In genomic region chr5:31831587-31831986, GRCm38 (mm10) we compare ENCODE assay signal across 16 mouse cellular contexts.
DNase-seq lines count a peak whose midpoint lies in the region; ATAC-seq and TF ChIP-seq lines count a peak whose summit lies in the region.
"Had no signal": no experiment of that assay in that cellular context is flagged by ENCODE, and none has a peak within 500 bp of the region (broad histone marks: within the 10 kb centered on the region; RNA-seq: fewer than 3 reads in every experiment).

No protein-coding gene starts in this region.

- TF ChIP-seq POLR2A in kidney, adult 2 months (IDR thresholded peaks at IDR 0.05; ENCODE audit: low read depth, low read length), result no peak

- no peak for TF ChIP-seq CTCF in kidney, adult 2 months (conservative IDR thresholded peaks at IDR 0.05; ENCODE audit: insufficient read depth, insufficient read length, low read depth, low read length)

- H3K27ac ChIP-seq in kidney, adult 2 months (ENCODE audit: insufficient read depth, low read depth, low read length), result no peak overlapping the region
- H3K27ac ChIP-seq in forebrain, embryonic 16.5 days (ENCODE audit: low read length), result no peak overlapping the region
- H3K27ac ChIP-seq: embryonic facial prominence, embryonic 12.5 days; limb, embryonic 10.5 days; liver, embryonic 12.5 days had no signal

- H3K4me3 ChIP-seq in kidney, adult 2 months (ENCODE audit: insufficient read depth, low read depth, low read length), result no peak overlapping the region
- H3K4me3 ChIP-seq in forebrain, embryonic 16.5 days (replicated peaks; ENCODE audit: low read length), result no peak overlapping the region
- H3K4me3 ChIP-seq: embryonic facial prominence, embryonic 12.5 days; limb, embryonic 10.5 days; liver, embryonic 12.5 days had no signal

- H3K4me1 ChIP-seq in kidney, adult 2 months (ENCODE audit: control insufficient read depth, insufficient read depth, low read length), result no peaks in the 10 kb centered on the region
- H3K4me1 ChIP-seq in forebrain, embryonic 16.5 days (replicated peaks; ENCODE audit: control insufficient read depth, insufficient read depth, low read length), result no peaks in the 10 kb centered on the region
- H3K4me1 ChIP-seq: embryonic facial prominence, embryonic 12.5 days; limb, embryonic 10.5 days; liver, embryonic 12.5 days had no signal

- peak; percentile 47 for ATAC-seq in megakaryocyte, adult 5-6 weeks (ENCODE audit: poor library complexity, severe bottlenecking)
- ATAC-seq in forebrain, embryonic 16.5 days, result no peak
- ATAC-seq: hindbrain, embryonic 16.5 days; liver, embryonic 12.5 days had no signal

- intact Hi-C loops in gastrocnemius, postnatal 36 days (cut with DNase I), result no loop called here

- H3K36me3 ChIP-seq in kidney, adult 2 months (ENCODE audit: control insufficient read depth, insufficient read depth, low read length), result no peaks in the 10 kb centered on the region
- H3K36me3 ChIP-seq in forebrain, embryonic 16.5 days (ENCODE audit: control insufficient read depth, insufficient read depth), result no peaks in the 10 kb centered on the region
- H3K36me3 ChIP-seq: embryonic facial prominence, embryonic 12.5 days; limb, embryonic 10.5 days; liver, embryonic 12.5 days had no signal

- DNase-seq in kidney, adult 2 months, result peak; percentile 28
- no peak for DNase-seq in kidney, adult 9 months
- DNase-seq in urinary bladder, postnatal 14 days (ENCODE audit: low spot score), result peak; percentile 47
- no peak for DNase-seq in urinary bladder, postnatal 36 days (ENCODE audit: low spot score in 2 of 2)
- no peak for DNase-seq in adrenal gland, postnatal 25 days
- DNase-seq in gastrocnemius, postnatal 36 days, result no peak
- DNase-seq: cerebellum, postnatal 14 days; gastrocnemius, postnatal 14 days; layer of hippocampus, postnatal 36 days had no signal

- H3K9ac ChIP-seq in forebrain, embryonic 16.5 days (replicated peaks; ENCODE audit: low read depth, low read length), result no peak overlapping the region
- H3K9ac ChIP-seq: embryonic facial prominence, embryonic 12.5 days; liver, embryonic 12.5 days had no signal

- H3K9me3 ChIP-seq in forebrain, embryonic 16.5 days (ENCODE audit: control insufficient read depth, low read length), result 0 out of 2 replicates have a peak, but pooled peaks cover 3% of the 10 kb centered on the region
- H3K9me3 ChIP-seq: limb, embryonic 10.5 days had no signal

- WGBS in kidney, adult 2 months, result 25% methylated on average over 1 of the region's 1 CpGs
- WGBS in forebrain, embryonic 16.5 days, result 41% methylated on average over 1 of the region's 1 CpGs

- H3K27me3 ChIP-seq in kidney, adult 2 months (replicated peaks; ENCODE audit: control insufficient read depth, insufficient read depth, low read length), result no peaks in the 10 kb centered on the region
- no peaks in the 10 kb centered on the region for H3K27me3 ChIP-seq in forebrain, embryonic 16.5 days (replicated peaks; ENCODE audit: control insufficient read depth, insufficient read depth, low read length)
- H3K27me3 ChIP-seq: embryonic facial prominence, embryonic 12.5 days; liver, embryonic 12.5 days had no signal

- H3K4me2 ChIP-seq in forebrain, embryonic 16.5 days (ENCODE audit: low read length), result no peak overlapping the region
- H3K4me2 ChIP-seq: embryonic facial prominence, embryonic 12.5 days; heart, embryonic 11.5 days; liver, embryonic 12.5 days had no signal

Comparison
In these comparisons a context has a peak if more than half of its experiments do, and no peak if none do; other contexts are left out.
1. DNase-seq: peak in kidney, adult 2 months (single experiment) and urinary bladder, postnatal 14 days (single experiment); none in kidney, adult 9 months (single experiment), urinary bladder, postnatal 36 days (0 of 2), adrenal gland, postnatal 25 days (single experiment) and gastrocnemius, postnatal 36 days (0 of 2).